Mouse (Mus musculus): ENCODE results near the gene Ptchd4. TPM values are rescaled to one million over a fixed set of nuclear protein-coding genes. Genes with fewer than 3 reads are reported as not detected.

The Ptchd4 gene
- polyA plus RNA-seq, 1 experiment = not detected

GRCm38 (mm10) chr17:42336571-42336970 is 20.8 kb downstream of the Ptchd4 start:
- Histone ChIP-seq H3K4me1 (ENCODE audit: control insufficient read depth, insufficient read depth, insufficient read length) (no peaks in the 10 kb centered on the region), H3K27ac (ENCODE audit: insufficient read depth, low read length) (no peak overlapping the region), H3K27me3 (ENCODE audit: control insufficient read depth, insufficient read depth, low read length) (no peaks in the 10 kb centered on the region), H3K4me3 (ENCODE audit: extremely low read depth, insufficient read depth, insufficient read length) (no peak overlapping the region), H3K36me3 (ENCODE audit: control insufficient read depth, insufficient read depth, low read length) (no peaks in the 10 kb centered on the region)
- TF ChIP-seq CTCF (IDR thresholded peaks at IDR 0.05; ENCODE audit: extremely low read depth, insufficient read depth, insufficient read length, insufficient replicate concordance) (no peak), POLR2A (IDR thresholded peaks at IDR 0.05; ENCODE audit: low read depth, low read length) (no peak)
- WGBS = 79% methylated on average over 6 of the region's 6 CpGs
- no peak for DNase-seq (ENCODE audit: low read depth in 1 of 2, low spot score in 2 of 2)

- no peak for TF ChIP-seq CTCF (IDR thresholded peaks at IDR 0.05; ENCODE audit: extremely low read depth, insufficient read depth, insufficient read length, insufficient replicate concordance)
- TF ChIP-seq POLR2A (IDR thresholded peaks at IDR 0.05; ENCODE audit: low read depth, low read length) = no peak
Measured at GRCm38 (mm10) chr17:42346027-42346426, 30.3 kb downstream of the Ptchd4 start.

GRCm38 (mm10) chr17:42358481-42358880 is 42.7 kb downstream of the Ptchd4 start:
- TF ChIP-seq POLR2A (IDR thresholded peaks at IDR 0.05; ENCODE audit: low read depth, low read length) = no peak
- TF ChIP-seq CTCF (IDR thresholded peaks at IDR 0.05; ENCODE audit: extremely low read depth, insufficient read depth, insufficient read length, insufficient replicate concordance) = no peak
- DNase-seq (ENCODE audit: low read depth in 1 of 2, low spot score in 2 of 2) = no peak
- H3K27ac ChIP-seq (ENCODE audit: insufficient read depth, low read length) = no peak overlapping the region
- WGBS = 45% methylated on average over 1 of the region's 1 CpGs
- no peaks in the 10 kb centered on the region for H3K27me3 ChIP-seq (ENCODE audit: control insufficient read depth, insufficient read depth, low read length)
- H3K36me3 ChIP-seq (ENCODE audit: control insufficient read depth, insufficient read depth, low read length) = no peaks in the 10 kb centered on the region
- no peaks in the 10 kb centered on the region for H3K4me1 ChIP-seq (ENCODE audit: control insufficient read depth, insufficient read depth, insufficient read length)
- no peak overlapping the region for H3K4me3 ChIP-seq (ENCODE audit: extremely low read depth, insufficient read depth, insufficient read length)

More at GRCm38 (mm10) chr17:42346027-42346426, 30.3 kb downstream of the Ptchd4 start:
- Histone ChIP-seq H3K36me3 (ENCODE audit: control insufficient read depth, insufficient read depth, low read length) (no peaks in the 10 kb centered on the region), H3K4me1 (ENCODE audit: control insufficient read depth, insufficient read depth, insufficient read length) (no peaks in the 10 kb centered on the region), H3K27me3 (ENCODE audit: control insufficient read depth, insufficient read depth, low read length) (no peaks in the 10 kb centered on the region), H3K27ac (ENCODE audit: insufficient read depth, low read length) (no peak overlapping the region), H3K4me3 (ENCODE audit: extremely low read depth, insufficient read depth, insufficient read length) (no peak overlapping the region)
- DNase-seq (ENCODE audit: low read depth in 1 of 2, low spot score in 2 of 2) = no peak

- H3K27ac ChIP-seq (ENCODE audit: insufficient read depth, low read length) = no peak overlapping the region
- H3K4me1 ChIP-seq (ENCODE audit: control insufficient read depth, insufficient read depth, insufficient read length) = no peaks in the 10 kb centered on the region
- no peak for DNase-seq (ENCODE audit: low read depth in 1 of 2, low spot score in 2 of 2)
- no peak overlapping the region for H3K4me3 ChIP-seq (ENCODE audit: extremely low read depth, insufficient read depth, insufficient read length)
- 89% methylated on average over 6 of the region's 6 CpGs for WGBS
- TF ChIP-seq POLR2A (IDR thresholded peaks at IDR 0.05; ENCODE audit: low read depth, low read length) (no peak), CTCF (IDR thresholded peaks at IDR 0.05; ENCODE audit: extremely low read depth, insufficient read depth, insufficient read length, insufficient replicate concordance) (no peak)
- H3K36me3 ChIP-seq (ENCODE audit: control insufficient read depth, insufficient read depth, low read length) = no peaks in the 10 kb centered on the region
- no peaks in the 10 kb centered on the region for H3K27me3 ChIP-seq (ENCODE audit: control insufficient read depth, insufficient read depth, low read length)
Measured at GRCm38 (mm10) chr17:42363085-42363710, 47.5 kb downstream of the Ptchd4 start.

GRCm38 (mm10) chr17:42364716-42365115 is 49.0 kb downstream of the Ptchd4 start:
- Histone ChIP-seq H3K27me3 (ENCODE audit: control insufficient read depth, insufficient read depth, low read length) (no peaks in the 10 kb centered on the region), H3K36me3 (ENCODE audit: control insufficient read depth, insufficient read depth, low read length) (no peaks in the 10 kb centered on the region), H3K4me3 (ENCODE audit: extremely low read depth, insufficient read depth, insufficient read length) (no peak overlapping the region), H3K4me1 (ENCODE audit: control insufficient read depth, insufficient read depth, insufficient read length) (no peaks in the 10 kb centered on the region), H3K27ac (ENCODE audit: insufficient read depth, low read length) (no peak overlapping the region)
- 70% methylated on average over 1 of the region's 1 CpGs for WGBS
- TF ChIP-seq CTCF (IDR thresholded peaks at IDR 0.05; ENCODE audit: extremely low read depth, insufficient read depth, insufficient read length, insufficient replicate concordance) = no peak
- no peak for DNase-seq (ENCODE audit: low read depth in 1 of 2, low spot score in 2 of 2)

GRCm38 (mm10) chr17:42374881-42375280 is 59.1 kb downstream of the Ptchd4 start:
- 87% methylated on average over 4 of the region's 4 CpGs for WGBS
- Histone ChIP-seq H3K27ac (ENCODE audit: insufficient read depth, low read length) (no peak overlapping the region), H3K4me3 (ENCODE audit: extremely low read depth, insufficient read depth, insufficient read length) (no peak overlapping the region), H3K27me3 (ENCODE audit: control insufficient read depth, insufficient read depth, low read length) (no peaks in the 10 kb centered on the region), H3K36me3 (ENCODE audit: control insufficient read depth, insufficient read depth, low read length) (no peaks in the 10 kb centered on the region), H3K4me1 (ENCODE audit: control insufficient read depth, insufficient read depth, insufficient read length) (no peaks in the 10 kb centered on the region)
- TF ChIP-seq POLR2A (IDR thresholded peaks at IDR 0.05; ENCODE audit: low read depth, low read length) = no peak
- TF ChIP-seq CTCF (IDR thresholded peaks at IDR 0.05; ENCODE audit: extremely low read depth, insufficient read depth, insufficient read length, insufficient replicate concordance) = no peak
- DNase-seq (ENCODE audit: low read depth in 1 of 2, low spot score in 2 of 2) = no peak

- no peaks in the 10 kb centered on the region for H3K27me3 ChIP-seq (ENCODE audit: control insufficient read depth, insufficient read depth, low read length)
- H3K4me3 ChIP-seq (ENCODE audit: extremely low read depth, insufficient read depth, insufficient read length) = no peak overlapping the region
- no peak overlapping the region for H3K27ac ChIP-seq (ENCODE audit: insufficient read depth, low read length)
- no peaks in the 10 kb centered on the region for H3K36me3 ChIP-seq (ENCODE audit: control insufficient read depth, insufficient read depth, low read length)
- no peak for DNase-seq (ENCODE audit: low read depth in 1 of 2, low spot score in 2 of 2)
- no peak for TF ChIP-seq CTCF (IDR thresholded peaks at IDR 0.05; ENCODE audit: extremely low read depth, insufficient read depth, insufficient read length, insufficient replicate concordance)
- TF ChIP-seq POLR2A (IDR thresholded peaks at IDR 0.05; ENCODE audit: low read depth, low read length) = no peak
- H3K4me1 ChIP-seq (ENCODE audit: control insufficient read depth, insufficient read depth, insufficient read length) = no peaks in the 10 kb centered on the region
Measured at GRCm38 (mm10) chr17:42393086-42393485, 77.3 kb downstream of the Ptchd4 start.

All from spleen, adult 2 months (tissue).